Mouse (Mus musculus): Measurements from ENCODE around the gene Peli2. TPM values are rescaled to one million over a fixed set of nuclear protein-coding genes. Genes with fewer than 3 reads are reported as not detected.
A peak's percentile ranks its signal among the peaks of the same experiment; 100 is the strongest.

Peli2 gene
- polyA plus RNA-seq, 1 experiment from 2014 or later = 7.3 TPM

DNA sequence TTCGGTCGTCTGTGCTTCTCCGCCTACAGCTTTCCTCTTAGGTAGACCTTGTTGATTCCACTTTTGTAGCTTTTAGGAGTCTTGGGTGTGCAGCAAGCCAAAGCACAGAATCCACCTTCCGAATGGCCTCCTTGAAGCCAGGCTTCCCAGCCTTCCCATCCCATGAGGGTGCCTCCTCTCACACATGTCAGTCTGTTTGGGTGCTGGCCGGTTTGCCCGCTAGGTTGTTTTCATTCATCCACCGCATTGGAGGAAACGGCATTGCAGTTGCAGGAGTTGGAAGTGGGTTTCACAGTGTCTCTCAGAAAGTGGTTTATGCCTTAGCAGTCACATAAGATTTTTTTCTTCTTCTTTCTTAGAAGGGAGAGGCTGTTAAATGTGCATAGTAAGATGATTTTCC lies 17.1 kb downstream of the Peli2 start:
- H3K4me2 ChIP-seq (ENCODE audit: low read length) = no peak overlapping the region
- 40% methylated on average over 8 of the region's 8 CpGs for WGBS
- H3K27ac ChIP-seq = 0 out of 2 replicates have a peak overlapping the region, but pooled peaks have one; percentile 19
- DNase-seq (ENCODE audit: low spot score) = no peak
- ATAC-seq (replicated peaks; ENCODE audit: low FRiP score, low read depth) = no peak
- H3K9ac ChIP-seq (ENCODE audit: low read depth, low read length) = no peak overlapping the region
- H3K9me3 ChIP-seq (replicated peaks; ENCODE audit: low read length) = no peaks in the 10 kb centered on the region
- TF ChIP-seq CTCF (IDR thresholded peaks at IDR 0.05; ENCODE audit: low read depth) = no peak
- H3K4me3 ChIP-seq (replicated peaks; ENCODE audit: low read depth, low read length) = no peak overlapping the region
- no peaks in the 10 kb centered on the region for H3K36me3 ChIP-seq (ENCODE audit: insufficient read depth, low read length)
- peaks cover 25% of the 10 kb centered on the region for H3K4me1 ChIP-seq (replicated peaks; ENCODE audit: insufficient read depth, low read length)
- H3K27me3 ChIP-seq (ENCODE audit: insufficient read depth, low read length) = no peaks in the 10 kb centered on the region

DNA sequence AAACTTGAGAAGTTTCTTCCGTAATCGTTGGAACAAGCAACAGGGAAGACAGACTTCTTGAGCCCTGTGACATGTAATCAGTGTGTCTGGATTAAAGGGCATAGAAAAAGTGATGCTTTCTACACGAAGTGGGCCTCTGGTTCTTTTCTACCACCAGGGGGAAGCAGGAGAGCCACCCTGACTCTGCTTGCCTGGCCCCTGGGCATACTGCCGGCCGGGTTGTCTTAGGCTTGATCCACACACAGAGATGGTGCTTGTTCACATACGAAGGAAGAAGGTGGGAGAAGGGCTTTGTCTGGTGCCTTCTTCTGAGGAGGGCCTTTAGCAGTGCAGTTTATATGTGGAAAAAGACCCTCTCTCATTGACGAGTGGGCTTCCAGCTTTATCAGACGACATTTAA lies 17.5 kb downstream of the Peli2 start:
- Histone ChIP-seq H3K36me3 (ENCODE audit: insufficient read depth, low read length) (no peaks in the 10 kb centered on the region), H3K4me1 (replicated peaks; ENCODE audit: insufficient read depth, low read length) (peaks cover 25% of the 10 kb centered on the region), H3K9ac (ENCODE audit: low read depth, low read length) (no peak overlapping the region), H3K27ac (0 out of 2 replicates have a peak overlapping the region, but pooled peaks have one; percentile 19), H3K4me3 (replicated peaks; ENCODE audit: low read depth, low read length) (no peak overlapping the region), H3K4me2 (ENCODE audit: low read length) (no peak overlapping the region), H3K9me3 (replicated peaks; ENCODE audit: low read length) (no peaks in the 10 kb centered on the region), H3K27me3 (ENCODE audit: insufficient read depth, low read length) (no peaks in the 10 kb centered on the region)
- TF ChIP-seq CTCF (IDR thresholded peaks at IDR 0.05; ENCODE audit: low read depth) = peak; percentile 87
- 41% methylated on average over 8 of the region's 8 CpGs for WGBS
- DNase-seq (ENCODE audit: low spot score) = peak; percentile 84
- ATAC-seq (replicated peaks; ENCODE audit: low FRiP score, low read depth) = no peak

DNA sequence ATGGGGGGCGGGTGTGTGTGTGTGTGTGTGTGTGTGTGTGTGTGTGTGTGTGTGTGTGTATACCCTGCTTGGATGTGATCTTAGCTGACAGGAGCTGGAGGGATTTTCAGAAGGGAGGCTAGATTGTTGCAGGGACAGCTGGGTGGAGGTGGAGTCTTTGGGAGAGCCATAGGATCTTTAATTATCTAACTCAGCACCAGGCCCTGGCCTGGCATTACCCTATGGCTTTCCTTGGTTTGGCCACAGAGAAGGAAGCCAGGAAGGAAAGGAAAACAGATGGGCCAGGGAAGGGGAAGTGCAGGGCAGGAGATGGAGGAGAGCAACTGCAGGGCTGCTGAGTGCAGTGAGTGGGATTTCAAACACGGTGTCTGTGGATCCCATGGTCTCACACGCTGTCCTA lies 18.8 kb downstream of the Peli2 start:
- DNase-seq (ENCODE audit: low spot score) (no peak), ATAC-seq (replicated peaks; ENCODE audit: low FRiP score, low read depth) (no peak)
- H3K4me1 ChIP-seq (replicated peaks; ENCODE audit: insufficient read depth, low read length) = peaks cover 19% of the 10 kb centered on the region; the same call in 1 of the 2 replicates
- 69% methylated on average over 3 of the region's 3 CpGs for WGBS
- H3K9me3 ChIP-seq (replicated peaks; ENCODE audit: low read length) = no peaks in the 10 kb centered on the region
- H3K36me3 ChIP-seq (ENCODE audit: insufficient read depth, low read length) = no peaks in the 10 kb centered on the region
- no peak for TF ChIP-seq CTCF (IDR thresholded peaks at IDR 0.05; ENCODE audit: low read depth)
- no peak overlapping the region for H3K4me2 ChIP-seq (ENCODE audit: low read length)
- no peak overlapping the region for H3K9ac ChIP-seq (ENCODE audit: low read depth, low read length)
- no peak overlapping the region for H3K27ac ChIP-seq
- H3K27me3 ChIP-seq (ENCODE audit: insufficient read depth, low read length) = no peaks in the 10 kb centered on the region
- H3K4me3 ChIP-seq (replicated peaks; ENCODE audit: low read depth, low read length) = no peak overlapping the region

DNA sequence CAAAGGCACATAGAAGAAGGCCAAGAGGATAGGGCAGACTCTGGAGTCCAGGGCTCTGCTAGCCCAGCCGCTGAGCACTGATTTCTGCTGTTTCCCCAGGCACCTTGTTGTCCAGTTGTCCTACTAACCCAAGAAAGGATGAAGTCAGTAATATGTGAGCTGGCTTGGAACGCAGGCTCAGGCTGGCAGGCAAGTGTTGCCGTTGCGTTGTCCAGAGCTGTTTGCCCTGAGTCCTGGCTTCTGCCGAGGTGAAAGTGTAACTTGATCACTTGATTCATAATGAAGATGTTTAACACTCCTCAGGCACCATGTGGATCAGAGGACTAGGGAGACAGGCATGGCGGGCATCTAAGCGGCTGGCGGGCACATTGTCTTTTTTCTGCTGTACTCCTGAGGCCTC lies 21.1 kb downstream of the Peli2 start:
- DNase-seq (ENCODE audit: low spot score) (no peak), ATAC-seq (replicated peaks; ENCODE audit: low FRiP score, low read depth) (no peak)
- WGBS = 66% methylated on average over 8 of the region's 8 CpGs
- no peak overlapping the region for H3K9ac ChIP-seq (ENCODE audit: low read depth, low read length)
- H3K4me3 ChIP-seq (replicated peaks; ENCODE audit: low read depth, low read length) = no peak overlapping the region
- H3K9me3 ChIP-seq (replicated peaks; ENCODE audit: low read length) = no peaks in the 10 kb centered on the region
- no peak overlapping the region for H3K4me2 ChIP-seq (ENCODE audit: low read length)
- H3K27me3 ChIP-seq (ENCODE audit: insufficient read depth, low read length) = no peaks in the 10 kb centered on the region
- H3K4me1 ChIP-seq (replicated peaks; ENCODE audit: insufficient read depth, low read length) = 0 out of 2 replicates have a peak, but pooled peaks cover 11% of the 10 kb centered on the region
- H3K27ac ChIP-seq = no peak overlapping the region
- no peaks in the 10 kb centered on the region for H3K36me3 ChIP-seq (ENCODE audit: insufficient read depth, low read length)
- no peak for TF ChIP-seq CTCF (IDR thresholded peaks at IDR 0.05; ENCODE audit: low read depth)

DNA sequence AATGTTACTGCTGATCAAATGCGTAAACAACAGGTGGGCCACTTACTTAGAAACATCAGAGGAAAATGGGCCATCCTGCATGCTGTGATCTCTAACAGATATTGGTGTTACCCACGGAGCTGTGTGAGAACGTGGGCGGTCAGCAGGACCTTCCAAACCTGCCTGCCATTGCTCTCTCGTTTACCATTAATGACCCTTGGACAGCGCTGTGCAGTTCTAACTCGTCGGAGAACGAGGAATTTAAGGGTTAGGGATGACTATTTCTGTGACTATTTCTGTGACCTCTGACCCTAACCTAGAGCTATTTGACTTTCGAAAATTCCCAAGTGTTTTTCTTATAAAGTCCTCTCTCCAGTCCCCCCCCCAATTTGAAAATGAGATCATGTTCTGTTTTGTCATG lies 22.1 kb downstream of the Peli2 start:
- no peak for TF ChIP-seq CTCF (IDR thresholded peaks at IDR 0.05; ENCODE audit: low read depth)
- Histone ChIP-seq H3K27me3 (ENCODE audit: insufficient read depth, low read length) (no peaks in the 10 kb centered on the region), H3K36me3 (ENCODE audit: insufficient read depth, low read length) (no peaks in the 10 kb centered on the region), H3K9me3 (replicated peaks; ENCODE audit: low read length) (no peaks in the 10 kb centered on the region), H3K4me2 (ENCODE audit: low read length) (no peak overlapping the region), H3K9ac (ENCODE audit: low read depth, low read length) (no peak overlapping the region), H3K4me3 (replicated peaks; ENCODE audit: low read depth, low read length) (no peak overlapping the region), H3K27ac (no peak overlapping the region), H3K4me1 (replicated peaks; ENCODE audit: insufficient read depth, low read length) (0 out of 2 replicates have a peak, but pooled peaks cover under 1% of the 10 kb centered on the region)
- ATAC-seq (replicated peaks; ENCODE audit: low FRiP score, low read depth) (no peak), DNase-seq (ENCODE audit: low spot score) (no peak)
- WGBS = 52% methylated on average over 10 of the region's 10 CpGs

DNA sequence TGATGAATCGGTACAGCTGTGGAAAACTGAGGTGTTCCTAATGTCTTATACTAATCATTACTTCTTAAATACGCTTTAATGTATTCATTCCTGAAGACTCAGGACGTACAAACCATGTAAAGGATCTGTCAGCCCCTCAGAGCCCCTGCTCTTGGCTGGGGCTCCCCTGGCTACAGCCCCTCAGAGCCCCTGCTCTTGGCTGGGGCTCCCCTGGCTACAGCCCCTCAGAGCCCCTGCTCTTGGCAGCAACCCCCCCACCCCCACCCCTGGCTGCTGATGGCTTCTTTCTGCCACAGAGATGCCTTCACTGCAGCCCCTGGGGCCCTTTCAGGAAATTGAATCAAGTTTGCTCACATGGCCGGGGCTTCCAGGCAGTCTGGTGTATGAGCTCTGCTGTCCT lies 22.5 kb downstream of the Peli2 start:
- ATAC-seq (replicated peaks; ENCODE audit: low FRiP score, low read depth) (no peak), DNase-seq (ENCODE audit: low spot score) (no peak)
- 65% methylated on average over 4 of the region's 4 CpGs for WGBS
- Histone ChIP-seq H3K36me3 (ENCODE audit: insufficient read depth, low read length) (no peaks in the 10 kb centered on the region), H3K27ac (no peak overlapping the region), H3K4me2 (ENCODE audit: low read length) (no peak overlapping the region), H3K4me3 (replicated peaks; ENCODE audit: low read depth, low read length) (no peak overlapping the region), H3K27me3 (ENCODE audit: insufficient read depth, low read length) (no peaks in the 10 kb centered on the region), H3K9ac (ENCODE audit: low read depth, low read length) (no peak overlapping the region), H3K4me1 (replicated peaks; ENCODE audit: insufficient read depth, low read length) (no peaks in the 10 kb centered on the region), H3K9me3 (replicated peaks; ENCODE audit: low read length) (no peaks in the 10 kb centered on the region)
- TF ChIP-seq CTCF (IDR thresholded peaks at IDR 0.05; ENCODE audit: low read depth) = no peak

DNA sequence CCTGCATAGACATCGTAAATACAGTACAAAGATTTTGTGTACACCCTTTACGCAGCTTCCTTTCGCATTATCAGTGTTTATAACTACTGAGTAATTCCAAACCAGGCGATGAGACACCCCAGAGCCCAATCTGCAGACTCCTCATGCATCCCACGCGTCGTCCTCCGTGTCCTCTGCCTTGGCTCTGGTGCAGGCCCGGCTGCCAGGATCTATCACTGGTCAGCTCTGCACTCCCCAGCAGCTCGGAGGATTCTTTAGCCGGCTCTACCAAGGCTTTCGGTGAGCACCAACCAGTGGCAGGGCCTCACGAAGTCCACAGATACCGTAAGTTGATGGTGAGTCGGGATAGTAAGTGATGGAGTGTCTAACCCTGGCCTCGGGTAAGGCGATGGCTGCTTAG lies 23.7 kb downstream of the Peli2 start:
- H3K27me3 ChIP-seq (ENCODE audit: insufficient read depth, low read length) = no peaks in the 10 kb centered on the region
- H3K4me1 ChIP-seq (replicated peaks; ENCODE audit: insufficient read depth, low read length) = no peaks in the 10 kb centered on the region
- H3K36me3 ChIP-seq (ENCODE audit: insufficient read depth, low read length) = no peaks in the 10 kb centered on the region
- H3K9ac ChIP-seq (ENCODE audit: low read depth, low read length) = no peak overlapping the region
- no peak overlapping the region for H3K27ac ChIP-seq
- no peak for TF ChIP-seq CTCF (IDR thresholded peaks at IDR 0.05; ENCODE audit: low read depth)
- 78% methylated on average over 17 of the region's 17 CpGs for WGBS
- no peak overlapping the region for H3K4me2 ChIP-seq (ENCODE audit: low read length)
- DNase-seq (ENCODE audit: low spot score) = no peak
- no peak for ATAC-seq (replicated peaks; ENCODE audit: low FRiP score, low read depth)
- H3K4me3 ChIP-seq (replicated peaks; ENCODE audit: low read depth, low read length) = no peak overlapping the region
- no peaks in the 10 kb centered on the region for H3K9me3 ChIP-seq (replicated peaks; ENCODE audit: low read length)
